Mouse (Mus musculus) megakaryocyte-erythroid progenitor cell, adult 5-6 weeks (primary cell): ENCODE results near the gene Bub3. TPM values are rescaled to one million over a fixed set of nuclear protein-coding genes. Genes with fewer than 3 reads are reported as not detected.

Experiments
- ATAC-seq: replicated peaks from 2 replicates; pipeline ENCODE4 v1.8.0; 2016; ENCODE audit warnings: mild to moderate bottlenecking, inconsistent platforms; ENCODE audit not compliant: severe bottlenecking, poor library complexity, low FRiP score, low TSS enrichment
- total RNA-seq, 2 experiments: library from RNA; stranded (forward) in 1 of 2; stranded (reverse) in 1 of 2; fragments of 200-1000, 215-1000 nt in 1 of 2; fragments of >200 nt in 1 of 2; fragmentation: Nextera tagmentation in 1 of 2; gene quantifications; 2 replicates each; pipeline ENCODE4 v1.2.3; 2014 to 2017

The Bub3 gene
- total RNA-seq (2014; fragmentation: Nextera tagmentation) (89.9 and 103 TPM in 2 replicates), total RNA-seq (2017) (75.5 and 83.8 TPM in 2 replicates)

GRCm38 (mm10) chr7:131559986-131560696 is at the start of gene Bub3:
Bub3 (plus strand) TSS chr7:131560222.
- peak; percentile 92 for ATAC-seq

GRCm38 (mm10) chr7:131539979-131540378 is 20.0 kb upstream of the Bub3 start:
- peak; percentile 83 for ATAC-seq

GRCm38 (mm10) chr7:131541184-131542114 is 18.6 kb upstream of the Bub3 start:
- ATAC-seq: no peak

- no peak for ATAC-seq
Measured at GRCm38 (mm10) chr7:131542115-131542871, 17.7 kb upstream of the Bub3 start, which contains the start of gene Hmx3. Hmx3 (plus strand) TSS chr7:131542867.

GRCm38 (mm10) chr7:131542872-131543622 is 17.0 kb upstream of the Bub3 start:
- no peak for ATAC-seq

- no peak for ATAC-seq
Measured at GRCm38 (mm10) chr7:131543623-131544481, 16.2 kb upstream of the Bub3 start.

GRCm38 (mm10) chr7:131544871-131545270 is 15.2 kb upstream of the Bub3 start:
- ATAC-seq: no peak

- no peak for ATAC-seq
Measured at GRCm38 (mm10) chr7:131545701-131546385, 14.2 kb upstream of the Bub3 start.

- ATAC-seq: no peak
Measured at GRCm38 (mm10) chr7:131546423-131546822, 13.6 kb upstream of the Bub3 start.

- no peak for ATAC-seq
Measured at GRCm38 (mm10) chr7:131547481-131547880, 12.5 kb upstream of the Bub3 start.

- ATAC-seq: no peak
Measured at GRCm38 (mm10) chr7:131548473-131548872, 11.5 kb upstream of the Bub3 start, which contains the start of gene Hmx2. Hmx2 (plus strand) TSS chr7:131548773.

- ATAC-seq: no peak
Measured at GRCm38 (mm10) chr7:131551471-131551870, 8.6 kb upstream of the Bub3 start.

- ATAC-seq: no peak
Measured at GRCm38 (mm10) chr7:131551931-131552741, 7.9 kb upstream of the Bub3 start.

GRCm38 (mm10) chr7:131552781-131553180 is 7.2 kb upstream of the Bub3 start:
- ATAC-seq: no peak

GRCm38 (mm10) chr7:131553771-131554175 is 6.2 kb upstream of the Bub3 start:
- ATAC-seq: 0 out of 2 replicates have a peak, but pooled peaks have one; percentile 30

GRCm38 (mm10) chr7:131554341-131555180 is 5.5 kb upstream of the Bub3 start:
- ATAC-seq: no peak
